17 mouse cellular contexts compared by ENCODE assay signal in the genomic region with DNA sequence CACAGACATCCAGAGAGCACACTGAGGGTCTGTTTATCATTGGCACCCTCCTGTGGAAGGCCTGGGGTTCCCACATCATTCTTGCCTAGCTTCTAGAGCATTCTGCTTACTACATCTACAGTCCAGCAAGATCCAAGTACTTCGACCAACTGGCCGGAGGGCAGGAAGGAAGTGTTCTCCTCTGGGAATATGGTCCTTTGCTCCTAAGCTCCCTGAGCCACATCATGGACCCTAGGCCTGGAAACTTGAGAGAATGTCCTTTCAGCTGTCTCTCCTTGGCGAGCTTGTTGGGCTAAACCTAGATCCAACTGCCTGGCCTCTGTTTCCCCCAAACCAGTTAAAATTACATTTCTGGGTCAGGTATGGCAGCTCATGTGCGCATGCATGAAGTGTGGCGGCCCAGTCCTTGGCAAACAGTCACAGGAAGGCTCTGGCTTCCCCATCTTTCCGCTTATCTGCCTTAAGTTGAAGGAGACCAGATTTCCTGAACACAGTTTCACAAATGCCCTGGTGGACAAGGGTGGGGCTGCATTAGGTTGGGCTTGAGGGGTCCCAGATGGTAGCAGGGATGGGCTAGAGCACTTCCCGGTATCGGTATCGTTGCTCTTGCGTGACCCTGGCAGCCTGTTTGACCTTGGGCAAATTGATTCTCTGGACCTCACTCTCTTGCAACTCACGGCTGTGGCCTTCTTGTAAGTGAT. TPM values are rescaled to one million over a fixed set of nuclear protein-coding genes. Genes with fewer than 3 reads are reported as not detected.
A peak's percentile ranks its signal among the peaks of the same experiment; 100 is the strongest.
DNase-seq lines count a peak whose midpoint lies in the region; ATAC-seq and TF ChIP-seq lines count a peak whose summit lies in the region.
"Had no signal": no experiment of that assay in that cellular context is flagged by ENCODE, and none has a peak within 500 bp of the region (broad histone marks: within the 10 kb centered on the region; RNA-seq: fewer than 3 reads in every experiment).

No protein-coding gene starts in this region.

- no peak overlapping the region for H3K4me2 ChIP-seq in lung, embryonic 15.5 days
- no peak overlapping the region for H3K4me2 ChIP-seq in embryonic facial prominence, embryonic 15.5 days (replicated peaks)
- H3K4me2 ChIP-seq in heart, embryonic 15.5 days, result no peak overlapping the region
- no peak overlapping the region for H3K4me2 ChIP-seq in hindbrain, embryonic 12.5 days (replicated peaks)
- H3K4me2 ChIP-seq: hindbrain, embryonic 15.5 days; limb, embryonic 15.5 days; midbrain, embryonic 11.5 days; neural tube, embryonic 15.5 days had no signal

- H3K4me3 ChIP-seq in lung, embryonic 15.5 days, result no peak overlapping the region
- H3K4me3 ChIP-seq in lung, adult 2 months (replicated peaks; ENCODE audit: extremely low read depth, low read depth, low read length), result no peak overlapping the region
- H3K4me3 ChIP-seq in embryonic facial prominence, embryonic 15.5 days (replicated peaks), result no peak overlapping the region
- no peak overlapping the region for H3K4me3 ChIP-seq in heart, embryonic 15.5 days
- H3K4me3 ChIP-seq in hindbrain, embryonic 12.5 days, result no peak overlapping the region
- H3K4me3 ChIP-seq: hindbrain, embryonic 15.5 days; limb, embryonic 15.5 days; neural tube, embryonic 15.5 days had no signal

- DNase-seq in lung, adult 2 months, result no peak
- no peak for DNase-seq in thymus, postnatal 14 days
- DNase-seq in right cerebral cortex, adult 2 months (ENCODE audit: low spot score in 2 of 2), result no peak
- DNase-seq: adrenal gland, postnatal 10 days; cerebellum, adult 18-20 months; right cerebral cortex, postnatal 4 days had no signal

- H3K36me3 ChIP-seq in lung, embryonic 15.5 days, result no peaks in the 10 kb centered on the region
- H3K36me3 ChIP-seq in embryonic facial prominence, embryonic 15.5 days, result no peaks in the 10 kb centered on the region
- H3K36me3 ChIP-seq in heart, embryonic 15.5 days, result no peaks in the 10 kb centered on the region
- no peaks in the 10 kb centered on the region for H3K36me3 ChIP-seq in hindbrain, embryonic 12.5 days
- H3K36me3 ChIP-seq: G1E; hindbrain, embryonic 15.5 days; limb, embryonic 15.5 days; neural tube, embryonic 15.5 days had no signal

- TF ChIP-seq POLR2A in lung, adult 2 months (IDR thresholded peaks at IDR 0.05; ENCODE audit: borderline replicate concordance, extremely low read depth, low read depth, low read length), result no peak

- no peaks in the 10 kb centered on the region for H3K27me3 ChIP-seq in lung, embryonic 15.5 days
- no peaks in the 10 kb centered on the region for H3K27me3 ChIP-seq in embryonic facial prominence, embryonic 15.5 days
- H3K27me3 ChIP-seq in heart, embryonic 15.5 days, result no peaks in the 10 kb centered on the region
- H3K27me3 ChIP-seq in hindbrain, embryonic 12.5 days, result peaks cover 35% of the 10 kb centered on the region
- H3K27me3 ChIP-seq: hindbrain, embryonic 15.5 days; limb, embryonic 15.5 days had no signal

- no peaks in the 10 kb centered on the region for H3K9me3 ChIP-seq in lung, embryonic 15.5 days
- H3K9me3 ChIP-seq in embryonic facial prominence, embryonic 15.5 days (replicated peaks), result no peaks in the 10 kb centered on the region
- no peaks in the 10 kb centered on the region for H3K9me3 ChIP-seq in heart, embryonic 15.5 days (replicated peaks)
- peaks cover 6% of the 10 kb centered on the region; the same call in 1 of the 2 replicates for H3K9me3 ChIP-seq in hindbrain, embryonic 12.5 days (replicated peaks)
- H3K9me3 ChIP-seq: G1E; hindbrain, embryonic 15.5 days; limb, embryonic 15.5 days; neural tube, embryonic 15.5 days had no signal

- no peak for TF ChIP-seq CTCF in lung, adult 2 months (IDR thresholded peaks at IDR 0.05; ENCODE audit: insufficient read depth, low read length)

- H3K4me1 ChIP-seq in lung, embryonic 15.5 days, result peaks cover 61% of the 10 kb centered on the region
- H3K4me1 ChIP-seq in lung, adult 2 months (ENCODE audit: control insufficient read depth, insufficient read depth, low read length), result peaks cover 10% of the 10 kb centered on the region
- peaks cover 48% of the 10 kb centered on the region for H3K4me1 ChIP-seq in embryonic facial prominence, embryonic 15.5 days
- H3K4me1 ChIP-seq in heart, embryonic 15.5 days (replicated peaks), result peaks cover 66% of the 10 kb centered on the region
- peaks cover 24% of the 10 kb centered on the region for H3K4me1 ChIP-seq in hindbrain, embryonic 12.5 days

- no peak overlapping the region for H3K9ac ChIP-seq in lung, embryonic 15.5 days
- H3K9ac ChIP-seq in embryonic facial prominence, embryonic 15.5 days, result no peak overlapping the region
- no peak overlapping the region for H3K9ac ChIP-seq in heart, embryonic 15.5 days
- no peak overlapping the region for H3K9ac ChIP-seq in hindbrain, embryonic 12.5 days
- H3K9ac ChIP-seq: hindbrain, embryonic 15.5 days; limb, embryonic 15.5 days; neural tube, embryonic 15.5 days had no signal

- ATAC-seq in lung, embryonic 15.5 days (ENCODE audit: borderline replicate concordance, extremely low read depth, low FRiP score, low TSS enrichment), result no peak
- no peak for ATAC-seq in embryonic facial prominence, embryonic 15.5 days (ENCODE audit: insufficient number of reproducible peaks, low FRiP score, low TSS enrichment, low read depth)
- ATAC-seq in heart, embryonic 15.5 days (replicated peaks; ENCODE audit: insufficient number of reproducible peaks, insufficient read depth, low FRiP score, low read depth), result no peak
- peak; percentile 56; the same call in 1 of the 2 replicates for ATAC-seq in megakaryocyte progenitor cell, adult 5-6 weeks (replicated peaks; ENCODE audit: poor library complexity)
- ATAC-seq in hindbrain, embryonic 12.5 days (ENCODE audit: low FRiP score), result no peak

- peak overlapping the region; percentile 37; the same call in 1 of the 2 replicates for H3K27ac ChIP-seq in lung, embryonic 15.5 days
- H3K27ac ChIP-seq in embryonic facial prominence, embryonic 15.5 days (replicated peaks), result 0 out of 2 replicates have a peak overlapping the region, but pooled peaks have one; percentile 17
- peak overlapping the region; percentile 79 for H3K27ac ChIP-seq in heart, embryonic 15.5 days
- no peak overlapping the region for H3K27ac ChIP-seq in hindbrain, embryonic 12.5 days
- H3K27ac ChIP-seq: hindbrain, embryonic 15.5 days; limb, embryonic 15.5 days; neural tube, embryonic 15.5 days had no signal

- 68% methylated on average over 11 of the region's 11 CpGs for WGBS in lung, embryonic 15.5 days
- WGBS in lung, adult 2 months, result 52% methylated on average over 11 of the region's 11 CpGs
- WGBS in embryonic facial prominence, embryonic 15.5 days, result 67% methylated on average over 11 of the region's 11 CpGs
- 58% methylated on average over 11 of the region's 11 CpGs for WGBS in heart, embryonic 15.5 days
- 81% methylated on average over 11 of the region's 11 CpGs for WGBS in hindbrain, embryonic 12.5 days

RNA-seq across cellular contexts. Expression of a gene that starts 3.2 kb away (rescaled TPM):
- 73.5 TPM in 2 replicates for polyA plus RNA-seq in lung, embryonic 15.5 days (2015; fragmentation: Nextera tagmentation; extraction: Ambion mirVana)
- 36.2 and 45.7 TPM in 2 replicates for polyA plus RNA-seq in lung, adult 2 months (2012; rRNA removed)
- 30.8 and 32.3 TPM in 2 replicates for polyA plus RNA-seq in embryonic facial prominence, embryonic 15.5 days (2015; fragmentation: Nextera tagmentation; extraction: Ambion mirVana)
- 48.4 and 59.1 TPM in 2 replicates for polyA plus RNA-seq in heart, embryonic 15.5 days (2015; fragmentation: Nextera tagmentation; extraction: Ambion mirVana)
- total RNA-seq in megakaryocyte progenitor cell, adult 5-6 weeks (2015), result not detected in 2 replicates
- total RNA-seq in megakaryocyte progenitor cell, adult 5-6 weeks (2017), result 0.07 TPM in 1 of 2 replicates, not detected in the other
- polyA plus RNA-seq in hindbrain, embryonic 12.5 days (2016; fragmentation: Nextera tagmentation; extraction: Ambion mirVana), result 49.1 and 57.9 TPM in 2 replicates
- polyA plus RNA-seq: G1E had no signal

RNA-seq across cellular contexts. Expression of a gene that starts 15.8 kb away (rescaled TPM):
- 0.49 and 0.58 TPM in 2 replicates for polyA plus RNA-seq in lung, embryonic 15.5 days (2015; fragmentation: Nextera tagmentation; extraction: Ambion mirVana)
- polyA plus RNA-seq in lung, adult 2 months (2012; rRNA removed), result 5.1 and 5.3 TPM in 2 replicates
- 0.48 and 0.62 TPM in 2 replicates for polyA plus RNA-seq in embryonic facial prominence, embryonic 15.5 days (2015; fragmentation: Nextera tagmentation; extraction: Ambion mirVana)
- polyA plus RNA-seq in heart, embryonic 15.5 days (2015; fragmentation: Nextera tagmentation; extraction: Ambion mirVana), result 1.0 and 1.2 TPM in 2 replicates
- 0.10 and 0.76 TPM in 2 replicates for total RNA-seq in megakaryocyte progenitor cell, adult 5-6 weeks (2015)
- 0.46 and 1.6 TPM in 2 replicates for total RNA-seq in megakaryocyte progenitor cell, adult 5-6 weeks (2017)
- polyA plus RNA-seq in hindbrain, embryonic 12.5 days (2016; fragmentation: Nextera tagmentation; extraction: Ambion mirVana), result 0.29 and 0.50 TPM in 2 replicates
- polyA plus RNA-seq: G1E had no signal

RNA-seq across cellular contexts. Expression of a gene that starts 20.9 kb away (rescaled TPM):
- 0.05 and 0.09 TPM in 2 replicates for polyA plus RNA-seq in lung, embryonic 15.5 days (2015; fragmentation: Nextera tagmentation; extraction: Ambion mirVana)
- polyA plus RNA-seq in lung, adult 2 months (2012; rRNA removed), result 2.3 and 3.9 TPM in 2 replicates
- polyA plus RNA-seq in embryonic facial prominence, embryonic 15.5 days (2015; fragmentation: Nextera tagmentation; extraction: Ambion mirVana), result 0.05 TPM in 1 of 2 replicates, not detected in the other
- 0.76 and 0.96 TPM in 2 replicates for polyA plus RNA-seq in heart, embryonic 15.5 days (2015; fragmentation: Nextera tagmentation; extraction: Ambion mirVana)
- total RNA-seq in megakaryocyte progenitor cell, adult 5-6 weeks (2015), result not detected in 2 replicates
- not detected in 2 replicates for total RNA-seq in megakaryocyte progenitor cell, adult 5-6 weeks (2017)
- not detected in 2 replicates for polyA plus RNA-seq in hindbrain, embryonic 12.5 days (2016; fragmentation: Nextera tagmentation; extraction: Ambion mirVana)
- polyA plus RNA-seq: G1E; midbrain, embryonic 11.5 days; thymus, postnatal 0 days had no signal
